Mouse (Mus musculus) midbrain, embryonic 13.5 days (tissue): ENCODE results near the gene Usp25. TPM values are rescaled to one million over a fixed set of nuclear protein-coding genes. Genes with fewer than 3 reads are reported as not detected.

Experiments
- ATAC-seq: fragments of 200-750 bp; cut with Nextera tagmentation; 2 replicates; pipeline ENCODE4 v1.8.0; 2017; ENCODE audit warnings: mild to moderate bottlenecking, moderate TSS enrichment, moderate library complexity
- H3K27ac ChIP-seq: fragments of 300-500 bp; sonication (generic); 2 replicates; pipeline ENCODE4 v1.5.1; 2015; ENCODE audit warnings: inconsistent platforms, mild to moderate bottlenecking, moderate library complexity
- H3K27me3 ChIP-seq: fragments of 300-500 bp; sonication (generic); 2 replicates; pipeline ENCODE4 v1.6.1; 2015; ENCODE audit warnings: mild to moderate bottlenecking, inconsistent platforms
- H3K36me3 ChIP-seq: fragments of 300-500 bp; sonication (generic); 2 replicates; pipeline ENCODE4 v1.6.1; 2015; ENCODE audit warnings: mild to moderate bottlenecking, inconsistent platforms
- H3K4me1 ChIP-seq: fragments of 300-500 bp; sonication (generic); replicated peaks from 2 replicates; pipeline ENCODE4 v1.6.1; 2015; ENCODE audit warnings: inconsistent platforms
- H3K4me2 ChIP-seq: fragments of 300-500 bp; sonication (generic); replicated peaks from 2 replicates; pipeline ENCODE4 v1.6.1; 2015; ENCODE audit warnings: moderate library complexity, mild to moderate bottlenecking, inconsistent platforms
- H3K4me3 ChIP-seq: fragments of 300-500 bp; sonication (generic); replicated peaks from 2 replicates; pipeline ENCODE4 v1.5.1; 2015; ENCODE audit warnings: mild to moderate bottlenecking, inconsistent platforms
- H3K9ac ChIP-seq: fragments of 300-500 bp; sonication (generic); replicated peaks from 2 replicates; pipeline ENCODE4 v1.6.1; 2015; ENCODE audit warnings: mild to moderate bottlenecking, inconsistent platforms
- H3K9me3 ChIP-seq: fragments of 300-500 bp; sonication (generic); 2 replicates; pipeline ENCODE4 v1.6.1; 2016; ENCODE audit warnings: mild to moderate bottlenecking, inconsistent platforms
- WGBS: fragments of 180-500 bp; shearing (Covaris S2); methylation state at CpG from one replicate; pipeline ENCODE4 v1.1.7; 2015; 5-methylcytosine and 5-hydroxymethylcytosine counted together
- polyA plus RNA-seq: library from polyadenylated mRNA; unstranded; fragments of >200 nt; fragmentation: Nextera tagmentation; extraction: Ambion mirVana; gene quantifications from 2 replicates; pipeline ENCODE4 v1.2.1, GENCODE M21; 2015

Usp25 gene
- polyA plus RNA-seq, 1 experiment from 2014 or later: 10.1 TPM

- no peak overlapping the region for H3K27ac ChIP-seq
- no peak overlapping the region for H3K4me2 ChIP-seq
- H3K4me1 ChIP-seq: no peaks in the 10 kb centered on the region
- 0 out of 2 replicates have a peak, but pooled peaks cover 10% of the 10 kb centered on the region for H3K36me3 ChIP-seq
- H3K4me3 ChIP-seq: no peak overlapping the region
- H3K27me3 ChIP-seq: no peaks in the 10 kb centered on the region
- no peaks in the 10 kb centered on the region for H3K9me3 ChIP-seq
- no peak overlapping the region for H3K9ac ChIP-seq
- ATAC-seq: no peak
- WGBS: 97% methylated on average over 5 of the region's 5 CpGs
These were observed 30.0 kb downstream of the Usp25 start for GRCm38 (mm10) chr16:77043499-77043898.

GRCm38 (mm10) chr16:77054184-77054583, 40.7 kb downstream of the Usp25 start:
- Histone ChIP-seq H3K9ac (no peak overlapping the region), H3K9me3 (no peaks in the 10 kb centered on the region), H3K27me3 (no peaks in the 10 kb centered on the region), H3K4me1 (0 out of 2 replicates have a peak, but pooled peaks cover 4% of the 10 kb centered on the region), H3K4me2 (no peak overlapping the region), H3K36me3 (peaks cover 18% of the 10 kb centered on the region; the same call in 1 of the 2 replicates), H3K4me3 (no peak overlapping the region), H3K27ac (no peak overlapping the region)
- 94% methylated on average over 2 of the region's 2 CpGs for WGBS
- ATAC-seq: no peak

GRCm38 (mm10) chr16:77055519-77056159, 42.1 kb downstream of the Usp25 start:
- no peaks in the 10 kb centered on the region for H3K27me3 ChIP-seq
- H3K36me3 ChIP-seq: 0 out of 2 replicates have a peak, but pooled peaks cover 14% of the 10 kb centered on the region
- 88% methylated on average over 8 of the region's 8 CpGs for WGBS
- no peak overlapping the region for H3K9ac ChIP-seq
- 0 out of 2 replicates have a peak, but pooled peaks cover 4% of the 10 kb centered on the region for H3K4me1 ChIP-seq
- H3K4me2 ChIP-seq: no peak overlapping the region
- no peak overlapping the region for H3K27ac ChIP-seq
- no peaks in the 10 kb centered on the region for H3K9me3 ChIP-seq
- H3K4me3 ChIP-seq: no peak overlapping the region
- no peak for ATAC-seq

GRCm38 (mm10) chr16:77056160-77056520, 42.6 kb downstream of the Usp25 start:
- no peak overlapping the region for H3K9ac ChIP-seq
- no peaks in the 10 kb centered on the region for H3K27me3 ChIP-seq
- no peak for ATAC-seq
- H3K4me3 ChIP-seq: no peak overlapping the region
- WGBS: 61% methylated on average over 8 of the region's 8 CpGs
- 0 out of 2 replicates have a peak, but pooled peaks cover 14% of the 10 kb centered on the region for H3K36me3 ChIP-seq
- H3K4me2 ChIP-seq: no peak overlapping the region
- 0 out of 2 replicates have a peak, but pooled peaks cover 4% of the 10 kb centered on the region for H3K4me1 ChIP-seq
- H3K9me3 ChIP-seq: no peaks in the 10 kb centered on the region
- H3K27ac ChIP-seq: no peak overlapping the region

GRCm38 (mm10) chr16:77058567-77058966, 45.1 kb downstream of the Usp25 start:
- peak; percentile 73 for ATAC-seq
- Histone ChIP-seq H3K27ac (no peak overlapping the region), H3K9me3 (no peaks in the 10 kb centered on the region), H3K36me3 (peaks cover 4% of the 10 kb centered on the region; the same call in 1 of the 2 replicates), H3K4me2 (no peak overlapping the region), H3K9ac (no peak overlapping the region), H3K27me3 (no peaks in the 10 kb centered on the region), H3K4me1 (0 out of 2 replicates have a peak, but pooled peaks cover 4% of the 10 kb centered on the region), H3K4me3 (no peak overlapping the region)
- WGBS: 54% methylated on average over 6 of the region's 6 CpGs

GRCm38 (mm10) chr16:77060166-77060565, 46.7 kb downstream of the Usp25 start:
- ATAC-seq: no peak
- no peaks in the 10 kb centered on the region for H3K9me3 ChIP-seq
- no peak overlapping the region for H3K4me3 ChIP-seq
- H3K4me2 ChIP-seq: no peak overlapping the region
- WGBS: 86% methylated on average over 8 of the region's 8 CpGs
- no peak overlapping the region for H3K9ac ChIP-seq
- H3K27ac ChIP-seq: no peak overlapping the region
- no peaks in the 10 kb centered on the region for H3K27me3 ChIP-seq
- peaks cover 4% of the 10 kb centered on the region; the same call in 1 of the 2 replicates for H3K36me3 ChIP-seq
- 0 out of 2 replicates have a peak, but pooled peaks cover 4% of the 10 kb centered on the region for H3K4me1 ChIP-seq

GRCm38 (mm10) chr16:77063916-77064315, 50.4 kb downstream of the Usp25 start:
- H3K9me3 ChIP-seq: no peaks in the 10 kb centered on the region
- no peak for ATAC-seq

GRCm38 (mm10) chr16:77076954-77077735, 63.6 kb downstream of the Usp25 start:
- H3K4me2 ChIP-seq: no peak overlapping the region
- H3K27ac ChIP-seq: no peak overlapping the region
- WGBS: 67% methylated on average over 15 of the region's 15 CpGs
- no peak overlapping the region for H3K4me3 ChIP-seq
- peaks cover 26% of the 10 kb centered on the region for H3K36me3 ChIP-seq
- H3K9me3 ChIP-seq: no peaks in the 10 kb centered on the region
- no peak for ATAC-seq
- H3K27me3 ChIP-seq: no peaks in the 10 kb centered on the region
- no peaks in the 10 kb centered on the region for H3K4me1 ChIP-seq
- no peak overlapping the region for H3K9ac ChIP-seq

More at GRCm38 (mm10) chr16:77063916-77064315, 50.4 kb downstream of the Usp25 start:
- 87% methylated on average over 1 of the region's 1 CpGs for WGBS
- Histone ChIP-seq H3K4me3 (no peak overlapping the region), H3K36me3 (peaks cover 9% of the 10 kb centered on the region; the same call in 1 of the 2 replicates), H3K4me2 (no peak overlapping the region), H3K9ac (no peak overlapping the region), H3K27ac (no peak overlapping the region), H3K27me3 (no peaks in the 10 kb centered on the region), H3K4me1 (no peaks in the 10 kb centered on the region)

- no peak for ATAC-seq
- Histone ChIP-seq H3K27me3 (no peaks in the 10 kb centered on the region), H3K9me3 (no peaks in the 10 kb centered on the region), H3K9ac (no peak overlapping the region), H3K27ac (no peak overlapping the region), H3K4me3 (no peak overlapping the region), H3K4me1 (no peaks in the 10 kb centered on the region), H3K36me3 (peaks cover 29% of the 10 kb centered on the region), H3K4me2 (no peak overlapping the region)
- 93% methylated on average over 2 of the region's 2 CpGs for whole genome bisulfite sequencing
These were observed 64.2 kb downstream of the Usp25 start for GRCm38 (mm10) chr16:77077736-77078005.

- H3K9ac ChIP-seq: no peak overlapping the region
- ATAC-seq: no peak
- H3K36me3 ChIP-seq: peaks cover 20% of the 10 kb centered on the region
- H3K27ac ChIP-seq: no peak overlapping the region
- H3K9me3 ChIP-seq: no peaks in the 10 kb centered on the region
- no peak overlapping the region for H3K4me2 ChIP-seq
- WGBS: 79% methylated on average over 2 of the region's 2 CpGs
- no peaks in the 10 kb centered on the region for H3K27me3 ChIP-seq
- no peak overlapping the region for H3K4me3 ChIP-seq
- H3K4me1 ChIP-seq: no peaks in the 10 kb centered on the region
These were observed 70.6 kb downstream of the Usp25 start for GRCm38 (mm10) chr16:77084071-77084470.

- H3K4me1 ChIP-seq: no peaks in the 10 kb centered on the region
- peaks cover 7% of the 10 kb centered on the region for H3K36me3 ChIP-seq
- no peak overlapping the region for H3K27ac ChIP-seq
- H3K9me3 ChIP-seq: no peaks in the 10 kb centered on the region
- no peak overlapping the region for H3K9ac ChIP-seq
- H3K4me3 ChIP-seq: no peak overlapping the region
- no peak for ATAC-seq
- WGBS: 90% methylated on average over 3 of the region's 3 CpGs
- H3K4me2 ChIP-seq: no peak overlapping the region
- H3K27me3 ChIP-seq: no peaks in the 10 kb centered on the region
These were observed 76.3 kb downstream of the Usp25 start for GRCm38 (mm10) chr16:77089806-77090205.

- H3K4me3 ChIP-seq: no peak overlapping the region
- H3K4me2 ChIP-seq: no peak overlapping the region
- H3K27ac ChIP-seq: no peak overlapping the region
- 94% methylated on average over 9 of the region's 9 CpGs for WGBS
- no peaks in the 10 kb centered on the region for H3K27me3 ChIP-seq
- no peaks in the 10 kb centered on the region for H3K4me1 ChIP-seq
- H3K9me3 ChIP-seq: no peaks in the 10 kb centered on the region
- no peak overlapping the region for H3K9ac ChIP-seq
- no peak for ATAC-seq
- H3K36me3 ChIP-seq: peaks cover 11% of the 10 kb centered on the region
These were observed 80.0 kb downstream of the Usp25 start for GRCm38 (mm10) chr16:77093526-77093925.
